8 mouse cellular contexts compared by ENCODE assay signal in the genomic region with DNA sequence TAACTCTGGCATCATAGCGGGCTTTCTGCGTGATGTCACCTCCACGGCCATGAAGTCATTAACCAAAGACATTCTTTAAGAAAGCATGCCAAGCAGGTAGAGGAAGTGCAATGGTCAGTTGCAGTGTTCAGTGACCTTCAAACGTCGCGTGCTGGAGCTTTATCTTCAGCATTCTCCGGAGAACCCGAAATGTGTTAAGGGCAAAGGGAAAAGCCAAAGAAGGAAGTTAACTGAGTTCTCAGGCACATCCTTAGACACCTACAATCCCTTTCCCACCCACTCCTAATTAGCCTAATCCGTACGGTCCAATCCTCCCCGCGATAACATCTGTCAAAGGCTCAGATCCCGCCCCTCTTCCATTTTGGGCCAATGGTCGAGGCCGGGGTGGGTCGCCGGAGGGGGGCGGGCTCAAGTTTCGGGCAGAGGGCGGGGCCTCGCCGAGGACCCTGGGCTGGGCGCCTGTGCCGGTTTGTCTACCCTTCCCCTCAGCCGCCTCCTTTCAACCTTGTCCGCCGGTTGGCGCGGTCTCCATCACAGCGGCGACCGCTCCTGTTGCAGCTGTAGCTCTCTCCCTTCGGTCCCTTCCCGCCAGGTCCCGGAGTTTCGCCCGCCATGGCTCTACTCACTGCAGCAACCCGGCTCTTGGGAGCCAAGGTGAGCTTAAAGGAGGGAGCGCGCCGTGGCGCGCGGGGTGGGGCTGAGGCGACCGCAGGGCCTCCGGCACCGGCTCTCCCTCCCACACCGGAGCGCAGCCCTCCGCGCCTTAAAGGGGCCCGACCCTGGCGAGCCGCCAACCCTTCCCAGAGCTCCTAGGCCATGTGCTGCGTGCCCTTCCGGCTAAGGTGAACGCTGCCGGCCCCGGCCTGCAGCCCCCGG. TPM values are rescaled to one million over a fixed set of nuclear protein-coding genes. Genes with fewer than 3 reads are reported as not detected.
DNase-seq lines count a peak whose midpoint lies in the region; ATAC-seq lines count a peak whose summit lies in the region.

Cs (plus strand) TSS at position 429 of the 876 bp plus-strand sequence.

- peak within 1 kb of the TSS; percentile 99 for H3K9ac ChIP-seq in hindbrain, embryonic 15.5 days

- peak within 1 kb of the TSS; percentile 98 for H3K27ac ChIP-seq in hindbrain, embryonic 15.5 days (replicated peaks)

- peaks cover 31% of the 10 kb centered on the region for H3K4me1 ChIP-seq in hindbrain, embryonic 15.5 days (replicated peaks)

- H3K4me3 ChIP-seq in hindbrain, embryonic 15.5 days: peak within 1 kb of the TSS; percentile 100

- no peaks in the 10 kb centered on the region for H3K27me3 ChIP-seq in hindbrain, embryonic 15.5 days

- ATAC-seq in hindbrain, embryonic 15.5 days (ENCODE audit: low FRiP score, low read depth): peak; percentile 99

- peak within 1 kb of the TSS; percentile 93 for H3K4me2 ChIP-seq in hindbrain, embryonic 15.5 days

- H3K9me3 ChIP-seq in hindbrain, embryonic 15.5 days: no peaks in the 10 kb centered on the region

- WGBS in hindbrain, embryonic 15.5 days: 1% methylated on average over 61 of the region's 61 CpGs

- no peaks in the 10 kb centered on the region for H3K36me3 ChIP-seq in hindbrain, embryonic 15.5 days

- DNase-seq in T-cell, adult 2 months (ENCODE audit: low spot score): peak; percentile 96
- peak; percentile 95 to 96 for DNase-seq in cerebellum, postnatal 36 days
- peak; percentile 94 for DNase-seq in frontal cortex, postnatal 36 days (ENCODE audit: low spot score in 2 of 2)
- DNase-seq in left cerebral cortex, adult 11 months (ENCODE audit: low spot score): peak; percentile 79
- DNase-seq in lung, postnatal 4 days: peak; percentile 97 to 98
- peak; percentile 97 for DNase-seq in retina, postnatal 7 days (ENCODE audit: low read depth, low spot score)
- DNase-seq in urinary bladder, adult 2 months (ENCODE audit: low spot score): peak; percentile 94

RNA-seq across cellular contexts. Expression of gene Cs, which starts in this region (rescaled TPM):
- polyA plus RNA-seq in hindbrain, embryonic 15.5 days (2015; fragmentation: Nextera tagmentation; extraction: Ambion mirVana): 267 and 278 TPM in 2 replicates
- polyA plus RNA-seq in urinary bladder, adult 2 months (2012; rRNA removed): 138 and 150 TPM in 2 replicates

Comparison
In these comparisons a context has a peak if more than half of its experiments do, and no peak if none do; other contexts are left out.
1. Peak in every context shown above with its lines: DNase-seq, ATAC-seq, H3K4me3 ChIP-seq and H3K27ac ChIP-seq.